Mouse (Mus musculus) small intestine, adult 10 weeks (tissue): ENCODE data around the gene Drc3. TPM values are rescaled to one million over a fixed set of nuclear protein-coding genes. Genes with fewer than 3 reads are reported as not detected.

ENCODE experiments used
- polyA plus RNA-seq: library from polyadenylated mRNA; stranded (reverse); fragments of 350-450 nt; fragmentation: Illumina TruSeq; extraction: RNeasy Lipid Tissue Mini Kit (QIAGEN cat#74804); gene quantifications from one replicate; pipeline ENCODE4 v1.2.3, GENCODE M21; 2014; ENCODE audit warnings: low replicate concordance

The Drc3 gene
- 1.5 TPM for polyA plus RNA-seq

GRCm38 (mm10) chr11:60352559-60353411 is at the start of gene Drc3, which contains the start of gene Tom1l2:
Gene Drc3 (plus strand): TSS chr11:60353329.
Gene Tom1l2 (minus strand): TSS chr11:60352905.

GRCm38 (mm10) chr11:60416963-60417716 is 64.0 kb downstream of the Drc3 start, which contains the start of gene Gid4:
Gene Gid4 (plus strand): TSS chr11:60417145.

GRCm38 (mm10) chr11:60417717-60418472 is 64.8 kb downstream of the Drc3 start, which contains the start of gene Atpaf2:
Gene Atpaf2 (minus strand): TSS chr11:60418457.

Other genes with a start within 250 kb of the Drc3 start
- 1.2 TPM for gene Rai1, start 248.3 kb upstream of the Drc3 start, polyA plus RNA-seq
- 0.26 TPM for gene Srebf1, start 130.7 kb upstream of the Drc3 start, polyA plus RNA-seq
- gene Tom1l2, start 424 bp upstream of the Drc3 start, polyA plus RNA-seq = 14.9 TPM
- 25.2 TPM for gene Gid4, start 63.8 kb downstream of the Drc3 start, polyA plus RNA-seq
- 7.0 TPM for gene Atpaf2, start 65.1 kb downstream of the Drc3 start, polyA plus RNA-seq
- 8.3 TPM for gene Drg2, start 101.3 kb downstream of the Drc3 start, polyA plus RNA-seq
- gene Myo15, start 116.0 kb downstream of the Drc3 start, polyA plus RNA-seq = not detected
- gene Alkbh5, start 183.1 kb downstream of the Drc3 start, polyA plus RNA-seq = 37.4 TPM